Mouse (Mus musculus) frontal cortex, postnatal 14 days (tissue): ENCODE data around the gene Abi1.
"Not testable (repeated sequence)": the region's sequence is repeated elsewhere in the genome, so short reads cannot be mapped to it uniquely, and the experiment has no call there.

Source experiments
- DNase-seq, 2 experiments: peaks; one replicate each; pipeline ENCODE4 v3.0.0; 2022; ENCODE audit warnings: low spot score in 2 of 2

The Abi1 gene

GRCm38 (mm10) chr2:23034692-23035435, 5.2 kb downstream of the Abi1 start:
- no peak for DNase-seq

GRCm38 (mm10) chr2:23030631-23031030, 9.4 kb downstream of the Abi1 start:
- DNase-seq: no peak

GRCm38 (mm10) chr2:23028826-23029225, 11.2 kb downstream of the Abi1 start:
- DNase-seq: no peak

- no peak for DNase-seq
Observed at GRCm38 (mm10) chr2:23026379-23026778, 13.7 kb downstream of the Abi1 start.

GRCm38 (mm10) chr2:23023714-23024282, 16.2 kb downstream of the Abi1 start:
- DNase-seq: no peak

- no peak for DNase-seq
Observed at GRCm38 (mm10) chr2:23023023-23023422, 17.0 kb downstream of the Abi1 start.

GRCm38 (mm10) chr2:23021721-23022120, 18.3 kb downstream of the Abi1 start:
- DNase-seq: no peak

- no peak for DNase-seq
Observed at GRCm38 (mm10) chr2:23021320-23021719, 18.7 kb downstream of the Abi1 start.

GRCm38 (mm10) chr2:23019170-23019569, 20.9 kb downstream of the Abi1 start:
- DNase-seq: no peak

- no peak for DNase-seq
Observed at GRCm38 (mm10) chr2:23016121-23016520, 23.9 kb downstream of the Abi1 start.

- DNase-seq: no peak
Observed at GRCm38 (mm10) chr2:23015335-23015734, 24.7 kb downstream of the Abi1 start.

- not testable (repeated sequence) for DNase-seq
Observed at GRCm38 (mm10) chr2:23014935-23015334, 25.1 kb downstream of the Abi1 start.

- DNase-seq: no peak
Observed at GRCm38 (mm10) chr2:23008256-23008655, 31.8 kb downstream of the Abi1 start.

GRCm38 (mm10) chr2:23007577-23007976, 32.5 kb downstream of the Abi1 start:
- DNase-seq: no peak

GRCm38 (mm10) chr2:23007149-23007548, 32.9 kb downstream of the Abi1 start:
- DNase-seq: no peak

GRCm38 (mm10) chr2:23006219-23006618, 33.8 kb downstream of the Abi1 start:
- no peak for DNase-seq

GRCm38 (mm10) chr2:23002637-23003036, 37.4 kb downstream of the Abi1 start:
- DNase-seq: no peak

GRCm38 (mm10) chr2:22999620-23000019, 40.4 kb downstream of the Abi1 start:
- no peak for DNase-seq

- no peak for DNase-seq
Observed at GRCm38 (mm10) chr2:22998804-22999203, 41.2 kb downstream of the Abi1 start.

- DNase-seq: no peak
Observed at GRCm38 (mm10) chr2:22998015-22998414, 42.0 kb downstream of the Abi1 start.

- no peak for DNase-seq
Observed at GRCm38 (mm10) chr2:22996071-22996470, 44.0 kb downstream of the Abi1 start.

- no peak for DNase-seq
Observed at GRCm38 (mm10) chr2:22985973-22986657, 53.9 kb downstream of the Abi1 start.

GRCm38 (mm10) chr2:22977387-22977973, 62.6 kb downstream of the Abi1 start:
- no peak for DNase-seq
